Mouse (Mus musculus): ENCODE results near the gene Syce1l. TPM values are rescaled to one million over a fixed set of nuclear protein-coding genes. Genes with fewer than 3 reads are reported as not detected.

Syce1l gene
- polyA plus RNA-seq, 1 experiment from 2014 or later = not detected

GRCm38 (mm10) chr8:113665951-113666350, 22.9 kb downstream of the Syce1l start:
- H3K9me3 ChIP-seq (ENCODE audit: control insufficient read depth, low read length) = no peaks in the 10 kb centered on the region
- no peak overlapping the region for H3K27ac ChIP-seq (ENCODE audit: low read depth, low read length)
- no peak for ATAC-seq (ENCODE audit: low read depth)
- H3K27me3 ChIP-seq (ENCODE audit: control insufficient read depth, insufficient read depth, low read length) = no peaks in the 10 kb centered on the region
- no peak overlapping the region for H3K4me3 ChIP-seq (ENCODE audit: low read depth, low read length)
- no peaks in the 10 kb centered on the region for H3K4me1 ChIP-seq (ENCODE audit: control insufficient read depth, insufficient read depth, low read length)
- no peak overlapping the region for H3K9ac ChIP-seq (replicated peaks; ENCODE audit: low read depth, low read length)
- no peaks in the 10 kb centered on the region for H3K36me3 ChIP-seq (ENCODE audit: control insufficient read depth, insufficient read depth, low read length)
- 85% methylated on average over 8 of the region's 8 CpGs for WGBS
- no peak overlapping the region for H3K4me2 ChIP-seq (ENCODE audit: low read depth, low read length)

GRCm38 (mm10) chr8:113666714-113667432, 23.9 kb downstream of the Syce1l start:
- no peaks in the 10 kb centered on the region for H3K36me3 ChIP-seq (ENCODE audit: control insufficient read depth, insufficient read depth, low read length)
- H3K4me1 ChIP-seq (ENCODE audit: control insufficient read depth, insufficient read depth, low read length) = no peaks in the 10 kb centered on the region
- WGBS = 45% methylated on average over 16 of the region's 16 CpGs
- no peaks in the 10 kb centered on the region for H3K27me3 ChIP-seq (ENCODE audit: control insufficient read depth, insufficient read depth, low read length)
- H3K9me3 ChIP-seq (ENCODE audit: control insufficient read depth, low read length) = no peaks in the 10 kb centered on the region
- no peak overlapping the region for H3K4me2 ChIP-seq (ENCODE audit: low read depth, low read length)
- no peak overlapping the region for H3K9ac ChIP-seq (replicated peaks; ENCODE audit: low read depth, low read length)
- H3K27ac ChIP-seq (ENCODE audit: low read depth, low read length) = no peak overlapping the region
- no peak overlapping the region for H3K4me3 ChIP-seq (ENCODE audit: low read depth, low read length)
- ATAC-seq (ENCODE audit: low read depth) = no peak

- no peaks in the 10 kb centered on the region for H3K9me3 ChIP-seq (ENCODE audit: control insufficient read depth, low read length)
- no peak for ATAC-seq (ENCODE audit: low read depth)
- no peaks in the 10 kb centered on the region for H3K27me3 ChIP-seq (ENCODE audit: control insufficient read depth, insufficient read depth, low read length)
- H3K36me3 ChIP-seq (ENCODE audit: control insufficient read depth, insufficient read depth, low read length) = no peaks in the 10 kb centered on the region
- WGBS = 88% methylated on average over 10 of the region's 10 CpGs
- no peak overlapping the region for H3K4me3 ChIP-seq (ENCODE audit: low read depth, low read length)
- H3K4me2 ChIP-seq (ENCODE audit: low read depth, low read length) = no peak overlapping the region
- no peak overlapping the region for H3K27ac ChIP-seq (ENCODE audit: low read depth, low read length)
- no peak overlapping the region for H3K9ac ChIP-seq (replicated peaks; ENCODE audit: low read depth, low read length)
- H3K4me1 ChIP-seq (ENCODE audit: control insufficient read depth, insufficient read depth, low read length) = no peaks in the 10 kb centered on the region
Observed at GRCm38 (mm10) chr8:113669924-113670323, 26.9 kb downstream of the Syce1l start.

GRCm38 (mm10) chr8:113672599-113673255, 29.7 kb downstream of the Syce1l start:
- Histone ChIP-seq H3K27ac (ENCODE audit: low read depth, low read length) (no peak overlapping the region), H3K36me3 (ENCODE audit: control insufficient read depth, insufficient read depth, low read length) (no peaks in the 10 kb centered on the region), H3K9ac (replicated peaks; ENCODE audit: low read depth, low read length) (no peak overlapping the region), H3K4me3 (ENCODE audit: low read depth, low read length) (no peak overlapping the region), H3K4me1 (ENCODE audit: control insufficient read depth, insufficient read depth, low read length) (no peaks in the 10 kb centered on the region), H3K27me3 (ENCODE audit: control insufficient read depth, insufficient read depth, low read length) (no peaks in the 10 kb centered on the region), H3K4me2 (ENCODE audit: low read depth, low read length) (no peak overlapping the region), H3K9me3 (ENCODE audit: control insufficient read depth, low read length) (no peaks in the 10 kb centered on the region)
- ATAC-seq (ENCODE audit: low read depth) = no peak
- 73% methylated on average over 11 of the region's 11 CpGs for WGBS

- Histone ChIP-seq H3K27ac (ENCODE audit: low read depth, low read length) (no peak overlapping the region), H3K9me3 (ENCODE audit: control insufficient read depth, low read length) (no peaks in the 10 kb centered on the region), H3K4me2 (ENCODE audit: low read depth, low read length) (no peak overlapping the region), H3K4me3 (ENCODE audit: low read depth, low read length) (no peak overlapping the region), H3K36me3 (ENCODE audit: control insufficient read depth, insufficient read depth, low read length) (no peaks in the 10 kb centered on the region), H3K4me1 (ENCODE audit: control insufficient read depth, insufficient read depth, low read length) (no peaks in the 10 kb centered on the region), H3K27me3 (ENCODE audit: control insufficient read depth, insufficient read depth, low read length) (no peaks in the 10 kb centered on the region), H3K9ac (replicated peaks; ENCODE audit: low read depth, low read length) (no peak overlapping the region)
- 39% methylated on average over 3 of the region's 3 CpGs for WGBS
- no peak for ATAC-seq (ENCODE audit: low read depth)
Observed at GRCm38 (mm10) chr8:113673300-113673699, 30.3 kb downstream of the Syce1l start.

- Histone ChIP-seq H3K9me3 (ENCODE audit: control insufficient read depth, low read length) (no peaks in the 10 kb centered on the region), H3K4me3 (ENCODE audit: low read depth, low read length) (no peak overlapping the region), H3K9ac (replicated peaks; ENCODE audit: low read depth, low read length) (no peak overlapping the region), H3K27me3 (ENCODE audit: control insufficient read depth, insufficient read depth, low read length) (no peaks in the 10 kb centered on the region), H3K36me3 (ENCODE audit: control insufficient read depth, insufficient read depth, low read length) (no peaks in the 10 kb centered on the region), H3K27ac (ENCODE audit: low read depth, low read length) (no peak overlapping the region), H3K4me1 (ENCODE audit: control insufficient read depth, insufficient read depth, low read length) (no peaks in the 10 kb centered on the region), H3K4me2 (ENCODE audit: low read depth, low read length) (no peak overlapping the region)
- no peak for ATAC-seq (ENCODE audit: low read depth)
- 85% methylated on average over 3 of the region's 3 CpGs for WGBS
Observed at GRCm38 (mm10) chr8:113674611-113675010, 31.6 kb downstream of the Syce1l start.

- Histone ChIP-seq H3K4me1 (ENCODE audit: control insufficient read depth, insufficient read depth, low read length) (no peaks in the 10 kb centered on the region), H3K9me3 (ENCODE audit: control insufficient read depth, low read length) (no peaks in the 10 kb centered on the region), H3K9ac (replicated peaks; ENCODE audit: low read depth, low read length) (no peak overlapping the region), H3K36me3 (ENCODE audit: control insufficient read depth, insufficient read depth, low read length) (no peaks in the 10 kb centered on the region), H3K27me3 (ENCODE audit: control insufficient read depth, insufficient read depth, low read length) (no peaks in the 10 kb centered on the region), H3K4me2 (ENCODE audit: low read depth, low read length) (no peak overlapping the region), H3K4me3 (ENCODE audit: low read depth, low read length) (no peak overlapping the region), H3K27ac (ENCODE audit: low read depth, low read length) (no peak overlapping the region)
- 72% methylated on average over 2 of the region's 2 CpGs for WGBS
- ATAC-seq (ENCODE audit: low read depth) = no peak
Observed at GRCm38 (mm10) chr8:113675281-113675680, 32.3 kb downstream of the Syce1l start.

GRCm38 (mm10) chr8:113676811-113677210, 33.8 kb downstream of the Syce1l start:
- no peak overlapping the region for H3K4me2 ChIP-seq (ENCODE audit: low read depth, low read length)
- ATAC-seq (ENCODE audit: low read depth) = no peak
- H3K27me3 ChIP-seq (ENCODE audit: control insufficient read depth, insufficient read depth, low read length) = no peaks in the 10 kb centered on the region
- H3K9ac ChIP-seq (replicated peaks; ENCODE audit: low read depth, low read length) = no peak overlapping the region
- H3K4me3 ChIP-seq (ENCODE audit: low read depth, low read length) = no peak overlapping the region
- no peaks in the 10 kb centered on the region for H3K9me3 ChIP-seq (ENCODE audit: control insufficient read depth, low read length)
- no peaks in the 10 kb centered on the region for H3K4me1 ChIP-seq (ENCODE audit: control insufficient read depth, insufficient read depth, low read length)
- no peaks in the 10 kb centered on the region for H3K36me3 ChIP-seq (ENCODE audit: control insufficient read depth, insufficient read depth, low read length)
- H3K27ac ChIP-seq (ENCODE audit: low read depth, low read length) = no peak overlapping the region
- 80% methylated on average over 1 of the region's 1 CpGs for WGBS

- Histone ChIP-seq H3K9me3 (ENCODE audit: control insufficient read depth, low read length) (no peaks in the 10 kb centered on the region), H3K27ac (ENCODE audit: low read depth, low read length) (no peak overlapping the region), H3K4me2 (ENCODE audit: low read depth, low read length) (no peak overlapping the region), H3K36me3 (ENCODE audit: control insufficient read depth, insufficient read depth, low read length) (no peaks in the 10 kb centered on the region), H3K9ac (replicated peaks; ENCODE audit: low read depth, low read length) (no peak overlapping the region), H3K27me3 (ENCODE audit: control insufficient read depth, insufficient read depth, low read length) (no peaks in the 10 kb centered on the region), H3K4me3 (ENCODE audit: low read depth, low read length) (no peak overlapping the region), H3K4me1 (ENCODE audit: control insufficient read depth, insufficient read depth, low read length) (no peaks in the 10 kb centered on the region)
- ATAC-seq (ENCODE audit: low read depth) = no peak
- 84% methylated on average over 3 of the region's 3 CpGs for WGBS
Observed at GRCm38 (mm10) chr8:113679361-113679760, 36.3 kb downstream of the Syce1l start.
